Mouse (Mus musculus) spleen, adult 10 weeks (tissue): ENCODE data around the gene Dact1. TPM values are rescaled to one million over a fixed set of nuclear protein-coding genes. Genes with fewer than 3 reads are reported as not detected.

Experiments used
- polyA plus RNA-seq: library from polyadenylated mRNA; stranded (reverse); fragments of 350-450 nt; fragmentation: Illumina TruSeq; extraction: RNeasy Lipid Tissue Mini Kit (QIAGEN cat#74804); gene quantifications from one replicate; pipeline ENCODE4 v1.2.3, GENCODE M21; 2015; ENCODE audit warnings: low replicate concordance; ENCODE audit not compliant: insufficient read depth

Gene Dact1
- 12.3 TPM for polyA plus RNA-seq

GRCm38 (mm10) chr12:71309581-71310067 lies at the start of gene Dact1:
Gene Dact1 (plus strand): TSS chr12:71309884.

Other genes with a start within 250 kb of the Dact1 start
- gene Tomm20l, start 198.5 kb upstream of the Dact1 start, polyA plus RNA-seq = not detected
- gene Timm9, start 173.2 kb upstream of the Dact1 start, polyA plus RNA-seq = 59.1 TPM
- 7.2 TPM for gene 2700049A03Rik, start 173.0 kb upstream of the Dact1 start, polyA plus RNA-seq